Mouse (Mus musculus): ENCODE data around the gene Ostf1.
A peak's percentile ranks its signal among the peaks of the same experiment; 100 is the strongest.
"Not testable (repeated sequence)": the region's sequence is repeated elsewhere in the genome, so short reads cannot be mapped to it uniquely, and the experiment has no call there.

Gene Ostf1

GRCm38 (mm10) chr19:18598265-18598926 is 33.2 kb downstream of the Ostf1 start:
- no peak for DNase-seq (ENCODE audit: low read depth, low spot score)

DNA sequence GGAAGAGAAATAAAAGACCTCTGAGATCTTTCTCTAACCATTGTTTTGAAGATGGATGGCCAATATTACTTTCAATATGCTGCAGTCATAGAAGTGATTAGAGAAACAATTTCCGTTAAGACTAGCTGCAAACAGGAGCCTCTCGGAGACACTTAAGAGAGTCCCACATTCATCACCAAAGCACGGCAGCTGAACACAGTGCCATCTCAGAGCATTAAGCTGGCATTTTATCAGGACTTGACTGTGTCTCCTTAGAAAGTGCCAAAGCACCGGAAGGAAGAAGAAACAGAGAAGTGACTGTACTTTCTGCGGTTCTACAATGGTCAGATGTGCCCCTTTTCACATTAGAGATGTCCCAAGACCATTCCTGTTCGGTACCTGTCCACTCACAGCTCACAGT is 33.9 kb downstream of the Ostf1 start:
- no peak for DNase-seq (ENCODE audit: low read depth, low spot score)

GRCm38 (mm10) chr19:18596876-18597275 is 34.7 kb downstream of the Ostf1 start:
- DNase-seq (ENCODE audit: low read depth, low spot score) = no peak

- no peak for DNase-seq (ENCODE audit: low read depth, low spot score)
Observed at GRCm38 (mm10) chr19:18593722-18594121, 37.9 kb downstream of the Ostf1 start.

DNA sequence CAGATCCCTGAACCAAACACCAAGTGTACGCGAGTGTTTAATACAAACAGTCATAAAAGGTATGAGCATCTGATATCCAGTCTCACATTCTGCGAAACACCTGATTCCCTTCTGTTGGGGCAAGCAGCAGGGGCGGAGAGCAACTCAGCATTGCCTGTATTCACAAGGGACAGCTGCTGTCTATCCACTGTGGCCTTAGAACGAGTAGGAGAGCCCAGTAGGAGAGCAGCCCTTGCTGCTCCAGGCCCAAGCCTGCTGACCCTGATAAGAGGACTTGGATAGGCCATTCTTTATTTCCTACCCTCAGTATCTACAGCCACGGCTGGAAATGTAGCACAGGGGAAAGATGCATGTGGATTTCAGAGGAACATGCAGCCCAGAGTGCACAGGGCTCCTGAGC is 38.7 kb downstream of the Ostf1 start:
- DNase-seq (ENCODE audit: low read depth, low spot score) = no peak

DNA sequence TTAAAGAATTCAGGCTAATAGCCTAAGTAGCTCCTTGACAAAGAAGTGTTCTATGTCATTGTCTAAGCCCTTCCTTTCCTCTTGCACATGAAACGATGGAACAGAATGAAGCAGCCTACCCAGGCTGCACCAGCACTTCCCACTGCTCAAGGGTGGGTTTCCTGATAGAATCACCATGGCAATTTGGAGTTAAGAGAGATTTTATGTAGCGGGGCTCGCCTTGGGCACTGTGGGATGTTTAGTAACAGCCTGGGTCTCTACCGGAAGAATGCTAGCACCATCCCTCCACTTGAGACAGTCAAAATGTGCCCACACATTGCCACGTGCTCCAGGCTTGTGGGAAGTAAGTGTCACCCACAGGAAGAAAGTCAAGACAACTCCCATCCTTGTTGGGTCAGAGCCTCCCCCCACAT is 40.7 kb downstream of the Ostf1 start:
- DNase-seq (ENCODE audit: low read depth, low spot score) = no peak

DNA sequence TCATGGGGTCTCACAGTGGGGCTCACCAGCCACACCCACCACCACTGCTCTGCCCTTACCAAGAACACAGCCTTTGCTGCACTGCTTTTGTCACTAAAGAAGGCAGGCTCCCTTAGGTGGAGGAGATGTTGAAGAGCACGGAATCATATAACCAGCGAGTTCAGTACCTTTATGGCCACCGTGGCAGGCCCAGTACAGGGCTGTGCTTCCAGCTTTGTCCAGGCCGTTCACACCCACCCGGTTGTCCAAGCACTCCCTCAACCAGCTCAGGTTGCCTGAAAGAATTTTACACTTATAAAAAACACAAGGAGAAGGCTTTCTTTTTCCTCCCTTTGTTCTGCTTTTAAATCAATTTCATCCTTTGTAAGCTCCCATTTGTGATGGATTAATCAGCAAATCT is 41.4 kb downstream of the Ostf1 start:
- DNase-seq (ENCODE audit: low read depth, low spot score) = no peak

- DNase-seq (ENCODE audit: low read depth, low spot score) = no peak
Observed at GRCm38 (mm10) chr19:18589276-18589675, 42.3 kb downstream of the Ostf1 start.

GRCm38 (mm10) chr19:18588801-18589200 is 42.8 kb downstream of the Ostf1 start:
- not testable (repeated sequence) for DNase-seq (ENCODE audit: low read depth, low spot score)

DNA sequence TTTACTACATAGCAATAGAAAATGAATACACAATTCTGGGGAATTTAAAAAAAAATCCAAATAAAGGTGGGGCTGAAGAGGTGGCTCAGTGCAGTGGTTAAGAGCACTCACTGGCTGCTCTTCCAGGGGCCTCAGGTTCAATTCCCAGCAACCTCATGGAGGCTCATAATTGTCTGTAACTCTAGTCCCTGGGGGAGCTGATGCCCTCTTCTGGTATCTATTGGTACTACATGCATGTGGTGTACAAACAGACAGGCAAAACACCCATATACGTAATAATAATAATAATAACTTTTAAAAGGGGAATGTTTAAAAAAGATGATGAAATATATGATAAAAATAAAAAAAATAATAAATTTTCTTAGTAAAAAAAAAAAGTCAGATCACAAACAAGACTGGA is 43.4 kb downstream of the Ostf1 start:
- peak; percentile 58 for DNase-seq (ENCODE audit: low read depth, low spot score)

- no peak for DNase-seq (ENCODE audit: low read depth, low spot score)
Observed at GRCm38 (mm10) chr19:18587118-18587517, 44.5 kb downstream of the Ostf1 start.

DNA sequence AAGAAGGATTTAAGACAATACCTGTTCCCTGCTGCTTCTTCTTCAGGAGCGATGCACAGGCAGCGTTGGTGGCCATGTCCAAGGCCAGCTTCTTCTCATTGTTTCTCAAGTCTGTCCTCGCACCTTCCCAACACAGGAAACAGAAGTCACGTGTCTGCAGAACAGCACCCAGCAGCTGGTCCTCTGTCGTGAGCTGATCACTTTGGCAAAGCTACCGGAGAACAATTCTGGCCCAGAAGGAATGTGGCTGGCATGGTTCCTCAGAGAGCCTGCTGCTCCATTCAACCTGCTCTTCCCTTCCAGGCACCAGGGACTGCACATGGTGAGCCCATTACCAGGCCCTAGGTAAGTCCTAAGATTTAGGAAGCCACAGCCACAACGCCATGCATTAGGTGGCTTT is 47.0 kb downstream of the Ostf1 start:
- DNase-seq (ENCODE audit: low read depth, low spot score) = no peak

DNA sequence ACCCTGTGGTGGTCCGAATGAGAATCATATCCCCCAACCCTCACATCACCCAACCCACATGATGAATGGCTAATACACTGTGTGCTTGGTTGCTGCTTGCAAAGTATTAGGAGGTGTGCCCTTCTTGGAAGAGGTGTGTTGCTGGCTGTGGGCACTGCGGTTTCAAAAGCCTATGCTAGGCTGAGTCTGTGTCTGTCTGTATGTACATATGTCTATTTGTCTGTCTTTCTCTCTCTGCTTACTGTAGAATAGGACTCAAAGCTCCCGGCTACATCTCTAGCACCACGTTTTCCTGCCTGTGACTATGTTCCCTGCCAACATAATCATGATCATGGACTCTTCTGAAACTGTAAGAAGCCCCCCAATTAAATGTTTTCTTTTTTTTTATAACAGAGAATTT is 47.9 kb downstream of the Ostf1 start:
- no peak for DNase-seq (ENCODE audit: low read depth, low spot score)

DNA sequence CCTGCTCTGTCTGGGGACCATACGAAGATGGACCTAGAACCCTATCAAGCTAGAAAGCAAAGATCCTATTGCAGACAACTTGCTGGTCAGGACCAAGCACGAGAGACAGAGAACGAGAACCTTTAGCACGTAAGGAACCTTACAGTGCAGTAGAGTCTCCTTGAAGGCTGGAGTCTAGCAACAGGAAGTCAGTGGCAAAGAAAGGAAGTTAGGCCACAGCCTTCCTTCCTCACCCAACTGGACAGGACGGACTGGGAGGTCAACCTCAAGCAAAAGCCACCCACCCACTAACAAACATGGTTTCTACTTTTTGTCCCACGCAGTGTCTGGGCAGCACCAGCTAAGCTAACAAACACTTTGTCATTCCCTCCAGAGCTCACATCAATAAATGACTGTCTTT is 48.7 kb downstream of the Ostf1 start:
- no peak for DNase-seq (ENCODE audit: low read depth, low spot score)

- no peak for DNase-seq (ENCODE audit: low read depth, low spot score)
Observed at GRCm38 (mm10) chr19:18582226-18582625, 49.4 kb downstream of the Ostf1 start.

GRCm38 (mm10) chr19:18581046-18581445 is 50.6 kb downstream of the Ostf1 start:
- no peak for DNase-seq (ENCODE audit: low read depth, low spot score)

GRCm38 (mm10) chr19:18579012-18579358 is 52.6 kb downstream of the Ostf1 start:
- no peak for DNase-seq (ENCODE audit: low read depth, low spot score)

- no peak for DNase-seq (ENCODE audit: low read depth, low spot score)
Observed at GRCm38 (mm10) chr19:18578216-18579011, 53.2 kb downstream of the Ostf1 start.

GRCm38 (mm10) chr19:18577348-18577747 is 54.3 kb downstream of the Ostf1 start:
- DNase-seq (ENCODE audit: low read depth, low spot score) = no peak

DNA sequence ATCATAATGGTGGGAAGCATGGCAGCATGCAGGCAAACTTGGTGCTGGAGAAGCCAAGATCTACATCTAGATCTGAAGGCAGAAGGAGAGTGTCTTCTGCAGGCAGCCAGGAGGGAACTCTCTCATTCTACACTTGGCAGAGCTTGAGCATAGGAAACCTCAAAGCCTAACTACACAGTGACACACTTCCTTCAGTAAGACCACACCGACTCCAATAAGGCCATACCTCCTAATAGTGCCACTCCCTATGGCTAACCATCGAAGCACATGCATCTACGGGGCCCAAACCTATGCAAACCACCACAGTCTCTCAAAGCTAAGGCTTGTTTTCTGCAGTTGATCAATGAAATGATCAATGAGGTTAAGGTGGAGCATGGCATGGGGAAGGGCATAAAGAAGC is 55.7 kb downstream of the Ostf1 start:
- no peak for DNase-seq (ENCODE audit: low read depth, low spot score)

DNA sequence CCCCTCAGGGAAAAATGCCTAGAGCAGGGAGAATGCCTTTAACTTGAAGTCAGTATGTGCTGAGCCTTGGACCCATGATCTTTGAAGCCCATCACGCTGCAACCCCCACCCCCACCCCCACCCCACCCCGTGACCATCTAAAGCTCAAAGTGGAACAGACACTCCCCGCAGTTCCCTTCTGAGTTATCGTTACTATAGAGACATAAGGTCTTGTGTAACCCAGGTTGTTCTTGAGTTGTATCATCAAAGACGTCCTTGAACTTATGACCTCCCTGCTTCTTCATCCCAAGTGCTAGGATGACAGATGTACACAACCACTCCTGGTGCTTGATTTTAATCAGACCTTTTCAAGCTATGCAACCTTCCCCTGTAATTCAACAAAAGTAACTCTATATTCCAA is 57.7 kb downstream of the Ostf1 start:
- DNase-seq (ENCODE audit: low read depth, low spot score) = no peak

DNA sequence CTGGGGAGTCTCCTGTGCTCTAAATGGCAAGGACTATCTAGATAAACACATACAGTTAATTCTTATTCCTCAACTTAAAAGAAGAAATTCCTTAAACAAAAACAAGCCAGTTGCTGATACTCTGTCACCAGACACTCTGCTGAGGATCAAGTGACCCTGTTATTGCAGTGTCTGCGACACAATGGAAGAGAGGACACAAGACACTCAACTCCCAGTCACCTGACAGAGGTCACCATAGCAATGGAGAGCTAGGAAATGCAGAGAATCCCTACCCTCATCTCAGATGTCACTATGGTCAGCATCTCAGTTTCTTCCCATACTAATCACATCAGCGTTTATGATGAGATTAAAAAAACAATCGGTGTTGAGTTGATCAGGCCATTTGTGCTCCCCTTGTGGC is 58.2 kb downstream of the Ostf1 start:
- no peak for DNase-seq (ENCODE audit: low read depth, low spot score)

- no peak for DNase-seq (ENCODE audit: low read depth, low spot score)
Observed at GRCm38 (mm10) chr19:18569496-18569895, 62.1 kb downstream of the Ostf1 start.

Data from ES-CJ7 (cell line).